Mouse (Mus musculus) brain, embryonic 14.5 days (tissue): ENCODE results near the gene Ets1.

ENCODE experiments used
- CTCF ChIP-seq: fragments of 200-500 bp; IDR thresholded peaks from 2 replicates; pipeline ENCODE4 v1.5.1; 2012; ENCODE audit warnings: inconsistent platforms, mild to moderate bottlenecking, moderate library complexity, borderline replicate concordance; ENCODE audit not compliant: insufficient read depth, insufficient read length; ENCODE audit errors: extremely low read depth
- POLR2A ChIP-seq: fragments of 200-500 bp; IDR thresholded peaks from 2 replicates; pipeline ENCODE4 v1.6.1; 2012; ENCODE audit warnings: mild to moderate bottlenecking, inconsistent platforms, borderline replicate concordance; ENCODE audit not compliant: poor library complexity, insufficient read depth, insufficient read length, severe bottlenecking; ENCODE audit errors: extremely low read depth

DNA sequence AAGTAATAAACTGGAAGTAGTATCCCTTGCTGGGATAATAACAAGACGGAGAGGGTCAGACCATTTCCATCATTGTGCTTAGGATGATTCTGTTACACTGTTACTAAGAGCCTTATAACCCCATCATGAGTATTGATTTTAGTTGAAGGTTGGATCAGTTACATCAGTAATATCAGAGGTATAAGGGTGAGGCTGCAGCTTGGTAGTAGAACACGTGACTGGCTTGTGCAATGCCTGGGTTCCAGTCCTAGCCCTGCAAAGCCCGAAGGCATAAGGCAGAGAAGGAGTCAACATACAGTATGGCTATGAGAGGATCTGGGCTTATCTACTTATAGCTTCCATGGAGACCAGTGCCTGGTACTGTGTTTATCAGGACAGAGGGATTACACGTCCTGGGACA lies 82.8 kb downstream of the Ets1 start:
- TF ChIP-seq CTCF, result no peak
- TF ChIP-seq POLR2A, result no peak
